Mouse (Mus musculus): ENCODE measurements around the gene Vwa3b. TPM values are rescaled to one million over a fixed set of nuclear protein-coding genes. Genes with fewer than 3 reads are reported as not detected.
"Not testable (repeated sequence)": the region's sequence is repeated elsewhere in the genome, so short reads cannot be mapped to it uniquely, and the experiment has no call there.

Vwa3b gene
- polyA plus RNA-seq, 1 experiment from 2014 or later: 0.24 TPM

GRCm38 (mm10) chr1:36994296-36994695, 32.1 kb upstream of the Vwa3b start:
- Histone ChIP-seq H3K27ac (replicated peaks) (no peak overlapping the region), H3K9ac (no peak overlapping the region), H3K27me3 (replicated peaks) (no peaks in the 10 kb centered on the region), H3K36me3 (no peaks in the 10 kb centered on the region), H3K4me3 (no peak overlapping the region), H3K9me3 (no peaks in the 10 kb centered on the region), H3K4me2 (no peak overlapping the region), H3K4me1 (peaks cover 9% of the 10 kb centered on the region)
- WGBS: 91% methylated on average over 5 of the region's 5 CpGs
- ATAC-seq (ENCODE audit: extremely low read depth, insufficient number of reproducible peaks, low FRiP score, low TSS enrichment): no peak

- no peak overlapping the region for H3K9ac ChIP-seq
Measured at GRCm38 (mm10) chr1:36995760-36996159, 30.6 kb upstream of the Vwa3b start.

GRCm38 (mm10) chr1:36996561-36997213, 29.7 kb upstream of the Vwa3b start:
- no peak overlapping the region for H3K4me3 ChIP-seq
- H3K4me2 ChIP-seq: no peak overlapping the region
- no peak overlapping the region; the same call in 1 of the 2 replicates for H3K27ac ChIP-seq (replicated peaks)
- H3K4me1 ChIP-seq: peaks cover 9% of the 10 kb centered on the region
- no peak for ATAC-seq (ENCODE audit: extremely low read depth, insufficient number of reproducible peaks, low FRiP score, low TSS enrichment)
- 52% methylated on average over 6 of the region's 6 CpGs for WGBS
- H3K9ac ChIP-seq: no peak overlapping the region
- no peaks in the 10 kb centered on the region for H3K9me3 ChIP-seq
- H3K36me3 ChIP-seq: no peaks in the 10 kb centered on the region
- H3K27me3 ChIP-seq (replicated peaks): no peaks in the 10 kb centered on the region

More at GRCm38 (mm10) chr1:36995760-36996159, 30.6 kb upstream of the Vwa3b start:
- 52% methylated on average over 6 of the region's 6 CpGs for WGBS
- ATAC-seq (ENCODE audit: extremely low read depth, insufficient number of reproducible peaks, low FRiP score, low TSS enrichment): no peak
- no peaks in the 10 kb centered on the region for H3K36me3 ChIP-seq
- H3K4me2 ChIP-seq: no peak overlapping the region
- H3K4me3 ChIP-seq: no peak overlapping the region
- no peaks in the 10 kb centered on the region for H3K9me3 ChIP-seq
- H3K4me1 ChIP-seq: peaks cover 9% of the 10 kb centered on the region
- no peaks in the 10 kb centered on the region for H3K27me3 ChIP-seq (replicated peaks)
- no peak overlapping the region for H3K27ac ChIP-seq (replicated peaks)

GRCm38 (mm10) chr1:37000307-37000706, 26.1 kb upstream of the Vwa3b start:
- Histone ChIP-seq H3K4me1 (peaks cover 9% of the 10 kb centered on the region), H3K4me2 (no peak overlapping the region), H3K9ac (no peak overlapping the region), H3K27ac (replicated peaks) (no peak overlapping the region), H3K9me3 (no peaks in the 10 kb centered on the region), H3K4me3 (no peak overlapping the region), H3K27me3 (replicated peaks) (no peaks in the 10 kb centered on the region), H3K36me3 (no peaks in the 10 kb centered on the region)
- no peak for ATAC-seq (ENCODE audit: extremely low read depth, insufficient number of reproducible peaks, low FRiP score, low TSS enrichment)
- 75% methylated on average over 5 of the region's 5 CpGs for WGBS

- H3K27ac ChIP-seq (replicated peaks): no peak overlapping the region
- no peaks in the 10 kb centered on the region for H3K27me3 ChIP-seq (replicated peaks)
- H3K4me2 ChIP-seq: no peak overlapping the region
- no peak overlapping the region for H3K9ac ChIP-seq
- WGBS: 33% methylated on average over 7 of the region's 7 CpGs
- H3K9me3 ChIP-seq: no peaks in the 10 kb centered on the region
- no peak overlapping the region for H3K4me3 ChIP-seq
- no peak for ATAC-seq (ENCODE audit: extremely low read depth, insufficient number of reproducible peaks, low FRiP score, low TSS enrichment)
- H3K4me1 ChIP-seq: peaks cover 2% of the 10 kb centered on the region
- H3K36me3 ChIP-seq: no peaks in the 10 kb centered on the region
Measured at GRCm38 (mm10) chr1:37001636-37002315, 24.6 kb upstream of the Vwa3b start.

GRCm38 (mm10) chr1:37002316-37003008, 23.9 kb upstream of the Vwa3b start:
- Histone ChIP-seq H3K4me3 (no peak overlapping the region), H3K4me2 (no peak overlapping the region), H3K4me1 (no peaks in the 10 kb centered on the region), H3K9me3 (no peaks in the 10 kb centered on the region), H3K36me3 (no peaks in the 10 kb centered on the region), H3K27me3 (replicated peaks) (no peaks in the 10 kb centered on the region), H3K9ac (no peak overlapping the region), H3K27ac (replicated peaks) (no peak overlapping the region)
- ATAC-seq (ENCODE audit: extremely low read depth, insufficient number of reproducible peaks, low FRiP score, low TSS enrichment): no peak
- 60% methylated on average over 3 of the region's 3 CpGs for WGBS

GRCm38 (mm10) chr1:37004533-37004932, 21.9 kb upstream of the Vwa3b start:
- no peak for ATAC-seq (ENCODE audit: extremely low read depth, insufficient number of reproducible peaks, low FRiP score, low TSS enrichment)
- Histone ChIP-seq H3K4me1 (no peaks in the 10 kb centered on the region), H3K9me3 (no peaks in the 10 kb centered on the region), H3K36me3 (no peaks in the 10 kb centered on the region), H3K27ac (replicated peaks) (no peak overlapping the region), H3K4me2 (no peak overlapping the region), H3K27me3 (replicated peaks) (no peaks in the 10 kb centered on the region), H3K4me3 (no peak overlapping the region), H3K9ac (no peak overlapping the region)
- 60% methylated on average over 8 of the region's 8 CpGs for WGBS

GRCm38 (mm10) chr1:37005036-37005435, 21.4 kb upstream of the Vwa3b start:
- Histone ChIP-seq H3K4me2 (no peak overlapping the region), H3K9ac (no peak overlapping the region), H3K4me3 (no peak overlapping the region), H3K4me1 (no peaks in the 10 kb centered on the region), H3K9me3 (no peaks in the 10 kb centered on the region), H3K27me3 (replicated peaks) (no peaks in the 10 kb centered on the region), H3K36me3 (no peaks in the 10 kb centered on the region), H3K27ac (replicated peaks) (no peak overlapping the region)
- no peak for ATAC-seq (ENCODE audit: extremely low read depth, insufficient number of reproducible peaks, low FRiP score, low TSS enrichment)
- WGBS: 81% methylated on average over 5 of the region's 5 CpGs

GRCm38 (mm10) chr1:37006529-37006928, 19.9 kb upstream of the Vwa3b start:
- not testable (repeated sequence) for H3K27me3 ChIP-seq (replicated peaks); H3K4me2 ChIP-seq; H3K36me3 ChIP-seq; H3K4me1 ChIP-seq; H3K9ac ChIP-seq; H3K27ac ChIP-seq (replicated peaks); H3K4me3 ChIP-seq; H3K9me3 ChIP-seq; ATAC-seq (ENCODE audit: extremely low read depth, insufficient number of reproducible peaks, low FRiP score, low TSS enrichment)
- WGBS: 85% methylated on average over 11 of the region's 11 CpGs

GRCm38 (mm10) chr1:37009880-37010279, 16.5 kb upstream of the Vwa3b start:
- Histone ChIP-seq H3K36me3 (no peaks in the 10 kb centered on the region), H3K27me3 (replicated peaks) (no peaks in the 10 kb centered on the region), H3K27ac (replicated peaks) (no peak overlapping the region), H3K4me2 (no peak overlapping the region), H3K4me1 (no peaks in the 10 kb centered on the region), H3K4me3 (no peak overlapping the region), H3K9me3 (no peaks in the 10 kb centered on the region), H3K9ac (no peak overlapping the region)
- no peak for ATAC-seq (ENCODE audit: extremely low read depth, insufficient number of reproducible peaks, low FRiP score, low TSS enrichment)
- 72% methylated on average over 10 of the region's 10 CpGs for WGBS

GRCm38 (mm10) chr1:37011626-37012209, 14.7 kb upstream of the Vwa3b start:
- 60% methylated on average over 3 of the region's 3 CpGs for WGBS
- no peak for ATAC-seq (ENCODE audit: extremely low read depth, insufficient number of reproducible peaks, low FRiP score, low TSS enrichment)

More at GRCm38 (mm10) chr1:37011626-37012209, 14.7 kb upstream of the Vwa3b start:
- no peaks in the 10 kb centered on the region for H3K36me3 ChIP-seq
- no peak overlapping the region for H3K9ac ChIP-seq
- no peak overlapping the region for H3K4me3 ChIP-seq
- no peaks in the 10 kb centered on the region for H3K9me3 ChIP-seq
- H3K27ac ChIP-seq (replicated peaks): no peak overlapping the region
- no peaks in the 10 kb centered on the region for H3K4me1 ChIP-seq
- no peak overlapping the region for H3K4me2 ChIP-seq
- H3K27me3 ChIP-seq (replicated peaks): no peaks in the 10 kb centered on the region
